Comparison of ENCODE assay signal across 22 mouse cellular contexts in genomic region chr4:141068655-141069054, GRCm38 (mm10). TPM values are rescaled to one million over a fixed set of nuclear protein-coding genes. Genes with fewer than 3 reads are reported as not detected.
DNase-seq lines count a peak whose midpoint lies in the region; ATAC-seq lines count a peak whose summit lies in the region.
"Had no signal": no experiment of that assay in that cellular context is flagged by ENCODE, and none has a peak within 500 bp of the region (broad histone marks: within the 10 kb centered on the region; RNA-seq: fewer than 3 reads in every experiment).

No protein-coding gene starts in this region.

- H3K9me3 ChIP-seq in liver, embryonic 13.5 days (replicated peaks), result no peaks in the 10 kb centered on the region
- no peaks in the 10 kb centered on the region for H3K9me3 ChIP-seq in forebrain, embryonic 13.5 days (replicated peaks)
- H3K9me3 ChIP-seq: hindbrain, embryonic 12.5 days; limb, embryonic 13.5 days; megakaryocyte, embryonic 14.5 days had no signal

- peak; percentile 42 for DNase-seq in cerebellum, adult 9-11 months
- no peak for DNase-seq in cerebellum, postnatal 25 days
- DNase-seq in spleen, postnatal 4 days (ENCODE audit: low spot score in 2 of 2), result peak; percentile 41 to 69
- no peak for DNase-seq in spleen, adult 18-20 months
- peak; percentile 29 for DNase-seq in liver, embryonic 13.5 days
- DNase-seq in kidney, adult 18-20 months, result no peak
- DNase-seq: adrenal gland, postnatal 10 days; kidney, postnatal 10 days; lung, postnatal 10 days; right cerebral cortex, adult 18-20 months; thymus, postnatal 14 days had no signal

- H3K4me3 ChIP-seq in liver, embryonic 13.5 days (replicated peaks), result peak overlapping the region; percentile 6
- H3K4me3 ChIP-seq in forebrain, embryonic 13.5 days, result no peak overlapping the region
- H3K4me3 ChIP-seq: hindbrain, embryonic 12.5 days; layer of hippocampus, adult 2 months; left cerebral cortex, adult 2 months; limb, embryonic 13.5 days; megakaryocyte, embryonic 14.5 days had no signal

- no peaks in the 10 kb centered on the region for H3K27me3 ChIP-seq in liver, embryonic 13.5 days
- H3K27me3 ChIP-seq in forebrain, embryonic 13.5 days, result no peaks in the 10 kb centered on the region
- H3K27me3 ChIP-seq: hindbrain, embryonic 12.5 days; limb, embryonic 13.5 days; megakaryocyte, embryonic 14.5 days had no signal

- WGBS in liver, embryonic 13.5 days (ENCODE audit: insufficient replicate concordance), result 21% methylated on average over 8 of the region's 8 CpGs
- 94% methylated on average over 8 of the region's 8 CpGs for WGBS in forebrain, embryonic 13.5 days

- H3K9ac ChIP-seq in liver, embryonic 13.5 days, result peak overlapping the region; percentile 65
- no peak overlapping the region for H3K9ac ChIP-seq in forebrain, embryonic 13.5 days
- H3K9ac ChIP-seq: hindbrain, embryonic 12.5 days; limb, embryonic 13.5 days had no signal

- peaks cover 64% of the 10 kb centered on the region for H3K4me1 ChIP-seq in liver, embryonic 13.5 days (replicated peaks)
- peaks cover 7% of the 10 kb centered on the region for H3K4me1 ChIP-seq in forebrain, embryonic 13.5 days
- H3K4me1 ChIP-seq: hindbrain, embryonic 12.5 days had no signal

- peaks cover 91% of the 10 kb centered on the region for H3K36me3 ChIP-seq in liver, embryonic 13.5 days
- peaks cover 81% of the 10 kb centered on the region for H3K36me3 ChIP-seq in forebrain, embryonic 13.5 days (ENCODE audit: poor library complexity, severe bottlenecking)

- peak overlapping the region; percentile 83 for H3K27ac ChIP-seq in liver, embryonic 13.5 days
- H3K27ac ChIP-seq in forebrain, embryonic 13.5 days, result no peak overlapping the region
- H3K27ac ChIP-seq: hindbrain, embryonic 12.5 days; layer of hippocampus, adult 2 months; left cerebral cortex, adult 2 months; limb, embryonic 13.5 days had no signal

- H3K4me2 ChIP-seq in liver, embryonic 13.5 days, result peak overlapping the region; percentile 43
- H3K4me2 ChIP-seq in forebrain, embryonic 13.5 days, result no peak overlapping the region
- H3K4me2 ChIP-seq: hindbrain, embryonic 12.5 days; limb, embryonic 13.5 days had no signal

- peak; percentile 88 for ATAC-seq in liver, embryonic 13.5 days (ENCODE audit: low read depth)
- no peak for ATAC-seq in forebrain, embryonic 13.5 days
- ATAC-seq: forebrain, embryonic 14.5 days; midbrain, embryonic 16.5 days had no signal

RNA-seq across cellular contexts. Expression of gene Crocc, which starts 8.3 kb away (rescaled TPM):
- polyA plus RNA-seq in liver, embryonic 13.5 days (2015; fragmentation: Nextera tagmentation; extraction: Ambion mirVana), result 0.48 and 0.59 TPM in 2 replicates
- 7.4 and 7.7 TPM in 2 replicates for polyA plus RNA-seq in forebrain, embryonic 13.5 days (2015; fragmentation: Nextera tagmentation; extraction: Ambion mirVana)

RNA-seq across cellular contexts. Expression of gene Necap2, which starts 9.5 kb away (rescaled TPM):
- polyA plus RNA-seq in liver, embryonic 13.5 days (2015; fragmentation: Nextera tagmentation; extraction: Ambion mirVana), result 119 TPM in 2 replicates
- 44.9 and 48.0 TPM in 2 replicates for polyA plus RNA-seq in forebrain, embryonic 13.5 days (2015; fragmentation: Nextera tagmentation; extraction: Ambion mirVana)

RNA-seq across cellular contexts. Expression of gene Spata21, which starts 19.5 kb away (rescaled TPM):
- polyA plus RNA-seq in liver, embryonic 13.5 days (2015; fragmentation: Nextera tagmentation; extraction: Ambion mirVana), result 0.13 TPM in 1 of 2 replicates, not detected in the other
- 0.20 and 0.30 TPM in 2 replicates for polyA plus RNA-seq in forebrain, embryonic 13.5 days (2015; fragmentation: Nextera tagmentation; extraction: Ambion mirVana)
- polyA plus RNA-seq: brain, embryonic 14.5 days; heart, embryonic 14.5 days; hindbrain, embryonic 12.5 days; small intestine, adult 2 months had no signal

RNA-seq across cellular contexts. Expression of gene Mfap2, which starts 58.4 kb away (rescaled TPM):
- 21.8 and 22.5 TPM in 2 replicates for polyA plus RNA-seq in liver, embryonic 13.5 days (2015; fragmentation: Nextera tagmentation; extraction: Ambion mirVana)
- 253 and 270 TPM in 2 replicates for polyA plus RNA-seq in forebrain, embryonic 13.5 days (2015; fragmentation: Nextera tagmentation; extraction: Ambion mirVana)

Comparison
In these comparisons a context has a peak if more than half of its experiments do, and no peak if none do; other contexts are left out.
1. DNase-seq: peak in cerebellum, adult 9-11 months (single experiment), spleen, postnatal 4 days (2 of 2) and liver, embryonic 13.5 days (single experiment); none in cerebellum, postnatal 25 days (0 of 2), spleen, adult 18-20 months (0 of 2) and kidney, adult 18-20 months (single experiment).